Mouse (Mus musculus) C2C12 (cell line): Measurements from ENCODE around the gene Snap47.

Experiments used
- CEBPB ChIP-seq: IDR thresholded peaks from one replicate; pipeline ENCODE4 v1.6.1; 2011; ENCODE audit warnings: low read depth, mild to moderate bottlenecking, control low read depth, moderate library complexity
- CTCF ChIP-seq: IDR thresholded peaks from one replicate; pipeline ENCODE4 v1.5.1; 2011; ENCODE audit not compliant: control insufficient read depth, insufficient read depth, insufficient read length
- FOSL1 ChIP-seq: IDR thresholded peaks from one replicate; pipeline ENCODE4 v1.8.0; 2011; ENCODE audit warnings: mild to moderate bottlenecking, low read length; ENCODE audit not compliant: poor library complexity, insufficient read depth, severe bottlenecking
- MAX ChIP-seq: IDR thresholded peaks from one replicate; pipeline ENCODE4 v1.6.1; 2011; ENCODE audit warnings: mild to moderate bottlenecking, control low read depth
- MYOG ChIP-seq: IDR thresholded peaks from one replicate; pipeline ENCODE4 v1.6.1; 2011; ENCODE audit not compliant: control insufficient read depth, insufficient read length; ENCODE audit errors: extremely low read depth
- USF1 ChIP-seq: IDR thresholded peaks from one replicate; pipeline ENCODE4 v1.6.1; 2011; ENCODE audit warnings: low read depth, mild to moderate bottlenecking, control low read depth, moderate library complexity

DNA sequence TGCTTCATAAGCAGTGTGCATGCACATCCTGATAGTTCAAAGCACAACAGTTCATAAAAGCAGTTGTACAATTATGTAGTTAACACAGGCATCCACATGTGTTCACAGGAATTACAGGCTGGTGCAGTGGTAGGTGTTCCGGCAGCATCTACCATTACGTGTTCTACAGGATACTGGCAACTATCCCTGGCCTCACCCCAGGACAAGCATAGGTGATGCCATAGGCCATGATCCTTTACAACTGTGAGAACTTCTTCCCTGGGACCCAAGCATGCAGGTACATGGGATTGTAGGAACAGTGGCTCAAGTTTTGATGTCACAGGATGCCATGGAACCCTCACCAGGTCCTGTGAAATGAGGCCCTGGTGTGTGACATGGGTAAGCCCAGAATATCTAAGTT, 9.5 kb upstream of the Snap47 start:
- TF ChIP-seq CTCF: no peak
- TF ChIP-seq MYOG: no peak
- no peak for TF ChIP-seq FOSL1
- no peak for TF ChIP-seq MAX
- TF ChIP-seq USF1: no peak
- no peak for TF ChIP-seq CEBPB
